Mouse (Mus musculus) cortical plate, adult 2 months (tissue): ENCODE measurements around the gene Wdr90. TPM values are rescaled to one million over a fixed set of nuclear protein-coding genes. Genes with fewer than 3 reads are reported as not detected.

Experiments
- H3K27ac ChIP-seq: fragments of 200-500 bp; 2 replicates; pipeline ENCODE4 v1.5.1; 2012; ENCODE audit warnings: low read length, control low read depth, inconsistent platforms; ENCODE audit not compliant: insufficient read depth
- H3K4me1 ChIP-seq: fragments of 200-500 bp; 2 replicates; pipeline ENCODE4 v1.6.1; 2011; ENCODE audit warnings: low read length; ENCODE audit not compliant: control insufficient read depth, insufficient read depth
- H3K4me3 ChIP-seq: fragments of 200-500 bp; 2 replicates; pipeline ENCODE4 v1.5.1; 2011; ENCODE audit warnings: mild to moderate bottlenecking, low read length, control low read depth; ENCODE audit not compliant: insufficient read depth
- CTCF ChIP-seq: fragments of 200-500 bp; IDR thresholded peaks from 2 replicates; pipeline ENCODE4 v1.5.1; 2011; ENCODE audit warnings: mild to moderate bottlenecking, control low read depth, low read length; ENCODE audit not compliant: insufficient read depth; ENCODE audit errors: extremely low read depth
- POLR2A ChIP-seq: fragments of 200-500 bp; IDR thresholded peaks from 2 replicates; pipeline ENCODE4 v1.6.1; 2011; ENCODE audit warnings: mild to moderate bottlenecking, low read length, control low read depth; ENCODE audit not compliant: insufficient read depth; ENCODE audit errors: extremely low read depth
- polyA plus RNA-seq: library from polyadenylated mRNA; depleted of rRNA; stranded (reverse); fragments of >200 nt; gene quantifications from 2 replicates; pipeline ENCODE4 v1.2.3, GENCODE M21; 2012

Gene Wdr90
- polyA plus RNA-seq, 1 experiment = 38.2 TPM

DNA sequence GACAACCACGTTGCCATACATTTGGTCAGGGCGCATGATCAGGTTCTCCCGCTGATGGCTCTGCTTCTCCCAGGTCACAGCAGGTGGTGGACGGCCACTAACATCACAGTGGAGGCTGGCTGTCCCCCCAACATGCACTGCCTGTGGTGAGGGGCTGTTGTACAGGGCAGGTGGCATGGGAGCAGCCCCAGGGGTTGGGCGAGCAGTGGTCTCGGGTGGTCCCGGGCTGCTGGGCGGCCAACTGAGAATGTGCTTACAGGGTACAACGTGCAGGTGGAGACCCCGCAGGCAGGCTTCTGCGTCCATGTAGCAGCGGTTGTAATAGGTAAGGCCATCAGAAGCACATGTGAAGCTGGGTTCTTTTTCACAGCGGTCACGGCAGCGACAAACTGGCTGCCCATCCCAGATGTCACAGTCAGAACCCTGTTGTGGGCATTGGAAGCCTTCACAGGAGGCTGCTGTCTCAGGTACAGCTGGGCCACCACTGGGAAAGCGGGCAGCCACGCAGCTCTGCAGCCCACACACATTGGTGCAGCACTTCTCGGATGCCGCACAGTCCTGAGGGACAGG is 17.4 kb upstream of the Wdr90 start:
- no peak overlapping the region for H3K27ac ChIP-seq

DNA sequence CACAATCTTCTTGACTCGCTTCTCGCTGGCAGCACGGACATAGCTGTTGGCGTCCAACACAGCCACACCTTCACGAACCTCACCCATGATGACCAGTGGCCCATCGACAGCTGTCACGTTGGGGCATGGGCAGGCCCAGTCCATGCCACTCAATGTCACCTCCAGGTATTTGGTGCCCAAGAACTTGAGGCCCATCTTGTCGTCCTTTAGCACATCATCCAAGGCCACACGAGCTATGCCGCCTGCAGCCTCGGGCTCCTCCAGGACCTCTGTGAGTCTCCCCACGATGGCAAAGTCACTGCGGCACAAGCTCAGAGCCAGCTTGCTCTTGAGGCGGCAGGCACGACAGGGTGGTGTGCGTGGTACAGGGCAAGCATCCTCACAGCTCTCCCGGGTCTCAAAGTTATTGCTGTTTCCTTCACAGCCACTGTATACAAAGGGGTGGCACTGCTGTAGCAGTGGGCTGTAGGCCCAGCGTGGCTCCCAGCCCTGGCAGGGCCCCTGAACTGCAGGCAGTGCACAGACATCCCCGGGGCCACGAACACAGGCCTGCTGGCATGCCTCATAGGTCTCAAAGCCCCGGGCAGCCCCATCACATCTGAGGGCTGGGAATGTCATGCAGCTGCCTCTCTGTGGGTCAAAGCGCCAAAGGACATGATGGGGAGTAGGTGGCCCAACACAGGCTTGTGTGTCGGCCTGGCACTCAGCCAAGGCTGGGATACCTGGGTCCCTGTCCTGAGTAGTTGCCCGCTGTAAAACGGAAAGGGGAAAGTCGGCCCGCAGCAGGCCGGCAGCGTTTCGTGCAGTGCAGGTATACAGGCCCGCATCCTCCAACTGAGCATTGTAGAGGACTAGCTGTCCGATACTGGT is 16.7 kb upstream of the Wdr90 start:
- TF ChIP-seq CTCF (no peak), POLR2A (no peak)
- no peak overlapping the region for H3K4me3 ChIP-seq
- H3K4me1 ChIP-seq = peaks cover 5% of the 10 kb centered on the region; the same call in 1 of the 2 replicates
- no peak overlapping the region for H3K27ac ChIP-seq

More for the DNA sequence above, 17.4 kb upstream of the Wdr90 start:
- TF ChIP-seq POLR2A = no peak
- TF ChIP-seq CTCF = no peak
- Histone ChIP-seq H3K4me3 (no peak overlapping the region), H3K4me1 (peaks cover 5% of the 10 kb centered on the region; the same call in 1 of the 2 replicates)

DNA sequence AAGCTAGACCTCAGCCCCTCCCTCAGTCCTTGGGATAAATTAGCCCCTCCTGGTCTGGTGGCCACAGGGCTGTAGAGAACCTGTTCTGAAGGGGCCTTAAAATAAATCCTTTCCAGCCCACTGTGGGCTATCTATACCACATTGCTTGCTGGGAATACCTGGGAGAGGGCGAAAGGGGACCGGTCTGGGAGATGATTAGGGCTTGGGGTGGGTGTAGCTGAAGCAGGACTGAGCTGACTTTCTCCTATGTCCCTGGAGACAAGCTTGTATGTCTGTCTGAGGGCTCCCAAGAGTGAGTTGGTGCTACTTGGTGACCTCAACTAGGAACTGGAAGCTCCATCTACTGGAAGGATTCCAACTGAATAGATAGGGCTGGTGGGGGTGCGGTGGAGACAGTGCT is 15.7 kb upstream of the Wdr90 start:
- H3K4me3 ChIP-seq = no peak overlapping the region
- H3K27ac ChIP-seq = no peak overlapping the region
- H3K4me1 ChIP-seq = peaks cover 5% of the 10 kb centered on the region; the same call in 1 of the 2 replicates
- TF ChIP-seq POLR2A (no peak), CTCF (no peak)

DNA sequence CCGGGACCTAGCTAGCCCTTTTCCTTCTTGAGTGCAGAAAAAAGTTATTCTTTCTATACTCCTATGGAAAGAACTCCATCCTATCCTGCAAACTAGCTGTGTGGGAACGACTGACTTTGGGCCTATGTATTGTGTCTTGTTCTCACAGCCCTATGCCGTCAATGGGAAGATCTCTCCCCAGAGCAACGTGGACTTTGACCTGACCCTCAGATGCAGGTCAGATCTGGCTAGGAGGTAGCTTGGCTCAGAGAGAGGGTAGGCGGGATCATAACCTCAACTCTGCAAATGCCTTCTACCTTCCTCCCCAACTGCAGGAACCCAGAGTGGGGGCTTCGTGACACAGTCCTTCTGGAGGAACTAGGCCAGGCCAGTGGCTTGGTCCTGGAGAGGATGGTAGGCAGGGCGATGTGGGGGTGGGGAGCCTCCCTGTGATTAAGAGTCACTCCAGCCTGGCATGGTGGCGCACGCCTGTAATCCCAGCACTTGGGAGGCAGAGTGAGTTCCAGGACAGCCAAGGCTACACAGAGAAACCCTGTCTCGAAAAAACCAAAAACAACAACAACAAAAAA is 15.1 kb upstream of the Wdr90 start:
- TF ChIP-seq CTCF (no peak), POLR2A (no peak)
- Histone ChIP-seq H3K27ac (no peak overlapping the region), H3K4me3 (peak overlapping the region; percentile 94), H3K4me1 (peaks cover 5% of the 10 kb centered on the region; the same call in 1 of the 2 replicates)

DNA sequence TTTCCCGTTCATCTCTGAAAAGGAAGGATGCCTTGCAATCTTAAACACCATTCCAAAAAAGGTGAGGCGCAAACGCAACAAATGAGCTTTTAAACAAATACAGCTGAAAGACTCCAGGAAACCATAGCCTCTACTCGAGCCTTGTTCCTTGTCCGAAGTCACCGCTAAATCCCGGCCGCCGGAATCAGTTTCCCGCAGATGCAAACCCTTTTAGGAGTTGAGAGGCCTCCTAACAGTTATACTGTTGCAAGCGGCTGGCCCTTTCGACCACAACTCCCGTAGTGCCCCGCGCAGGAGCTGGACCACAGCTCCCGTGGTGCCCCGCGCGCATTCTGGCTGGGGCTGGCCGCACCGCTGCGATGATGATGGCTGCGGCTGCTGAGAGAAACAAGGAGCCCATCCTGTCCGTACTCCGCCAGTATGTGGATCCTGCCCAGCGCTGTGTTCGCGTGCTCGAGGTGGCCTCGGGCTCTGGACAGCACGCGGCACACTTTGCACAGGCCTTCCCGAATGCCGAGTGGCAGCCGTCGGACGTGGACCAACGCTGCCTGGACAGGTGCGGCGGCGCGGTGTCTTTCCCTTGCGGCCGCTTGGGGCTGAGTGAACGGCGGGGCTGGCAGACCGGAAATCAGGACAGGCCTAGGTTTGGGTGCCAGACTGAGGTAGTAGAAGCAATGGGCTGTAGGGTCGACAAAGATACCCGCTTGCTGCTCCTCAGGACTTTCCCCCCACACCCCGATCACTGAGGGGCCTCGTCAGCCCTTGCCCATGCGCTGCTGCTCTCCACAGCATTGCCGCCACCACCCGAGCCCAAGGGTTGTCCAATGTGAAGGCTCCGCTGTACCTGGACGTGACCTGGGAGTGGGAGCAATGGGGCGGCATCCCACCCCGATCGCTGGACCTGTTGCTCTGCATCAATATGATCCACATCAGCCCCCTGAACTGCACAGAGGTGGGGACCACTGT is 14.2 kb upstream of the Wdr90 start:
- TF ChIP-seq POLR2A (peak; percentile 94), CTCF (0 out of 2 replicates have a peak, but pooled peaks have one; percentile 3)
- Histone ChIP-seq H3K27ac (peak overlapping the region; percentile 82), H3K4me3 (peak overlapping the region; percentile 94), H3K4me1 (peaks cover 5% of the 10 kb centered on the region; the same call in 1 of the 2 replicates)

DNA sequence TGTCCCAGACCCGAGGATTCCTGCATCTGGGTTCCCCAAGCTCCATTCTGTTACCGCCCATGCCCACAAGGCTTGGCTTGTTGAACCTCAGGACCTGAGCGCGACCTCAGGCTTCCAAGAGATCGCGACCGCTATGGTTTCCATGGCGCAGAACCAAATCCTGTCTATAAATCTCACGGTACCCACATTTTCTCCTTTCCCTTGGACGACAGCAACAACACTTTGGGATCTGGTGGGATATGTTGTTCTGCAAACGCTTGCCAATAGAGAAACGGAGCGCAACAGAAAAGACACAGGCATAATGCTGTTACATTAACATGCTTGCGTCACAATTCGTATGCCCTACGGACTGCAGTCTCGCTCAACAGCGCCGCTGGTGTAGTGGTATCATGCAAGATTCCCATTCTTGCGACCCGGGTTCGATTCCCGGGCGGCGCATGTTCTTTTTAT is 13.4 kb upstream of the Wdr90 start, which contains the start of gene Mettl26:
TSS of gene Mettl26 (plus strand) at position 354 of the 450 bp plus-strand sequence.
- peak within 1 kb of the TSS; percentile 94 for H3K4me3 ChIP-seq
- TF ChIP-seq POLR2A (no peak), CTCF (no peak)
- peak within 1 kb of the TSS; percentile 82 for H3K27ac ChIP-seq
- peaks cover 5% of the 10 kb centered on the region; the same call in 1 of the 2 replicates for H3K4me1 ChIP-seq

DNA sequence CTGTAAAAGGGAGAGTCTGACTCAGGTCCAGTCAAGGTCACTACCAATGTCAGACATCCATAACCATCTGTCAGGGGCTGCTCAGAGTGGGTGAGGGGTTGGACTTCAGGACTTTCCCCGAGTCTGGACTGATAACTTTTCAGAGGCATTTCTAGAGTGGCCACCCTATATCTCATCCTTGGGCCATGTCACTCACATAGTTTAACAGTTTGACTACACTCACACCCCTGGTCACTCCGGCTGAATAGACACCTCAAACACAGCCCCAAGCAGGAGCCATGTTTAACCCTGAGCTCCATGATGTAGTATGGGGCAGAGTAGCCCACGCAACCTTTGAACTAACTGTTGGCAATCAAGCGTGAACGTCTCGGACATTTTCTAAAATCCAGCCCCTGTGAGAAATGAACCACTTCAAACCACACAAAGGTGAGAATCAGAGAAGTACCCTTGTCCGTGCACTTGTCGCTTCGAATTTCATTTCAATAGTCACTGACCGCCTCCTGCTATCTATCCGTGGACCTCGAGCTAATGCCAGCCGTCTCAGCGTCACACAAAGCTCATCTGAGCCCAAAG is 12.9 kb upstream of the Wdr90 start:
- Histone ChIP-seq H3K4me3 (peak overlapping the region; percentile 94), H3K27ac (0 out of 2 replicates have a peak overlapping the region, but pooled peaks have one; percentile 2), H3K4me1 (peaks cover 5% of the 10 kb centered on the region; the same call in 1 of the 2 replicates)
- no peak for TF ChIP-seq POLR2A
- no peak for TF ChIP-seq CTCF

DNA sequence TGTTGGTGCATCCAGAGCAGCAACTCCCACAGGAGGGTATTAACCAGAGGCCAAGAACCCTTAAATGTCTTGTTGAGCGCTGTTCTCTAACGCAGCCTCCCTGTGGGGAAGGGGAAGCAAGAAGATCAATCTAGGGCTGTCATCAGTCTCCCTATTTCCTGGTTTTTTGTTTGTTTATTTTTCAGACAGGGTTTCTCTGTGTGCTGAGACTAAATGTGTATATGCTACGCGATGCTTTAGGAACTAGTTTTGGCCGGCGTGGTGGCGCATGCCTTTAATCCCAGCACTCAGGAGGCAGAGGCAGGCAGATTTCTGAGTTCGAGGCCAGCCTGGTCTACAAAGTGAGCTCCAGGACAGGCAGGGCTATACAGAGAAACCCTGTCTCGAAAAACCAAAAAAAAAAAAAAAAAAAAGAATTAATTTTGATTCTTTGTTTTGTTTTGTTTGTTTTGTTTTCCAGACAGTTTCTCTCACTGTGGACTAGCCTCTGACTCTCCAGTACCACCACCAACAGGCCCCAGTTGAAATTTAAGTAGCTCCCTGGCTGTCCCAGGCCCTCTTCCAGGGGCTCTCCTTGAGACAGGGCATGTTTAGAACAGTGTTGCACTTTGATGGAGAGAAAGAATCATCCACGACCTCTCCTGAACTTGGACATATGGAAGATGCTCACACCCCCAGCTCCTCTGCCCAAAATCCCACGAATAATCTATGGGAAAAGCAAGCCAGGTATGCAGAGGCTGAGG is 12.3 kb upstream of the Wdr90 start:
- Histone ChIP-seq H3K27ac (no peak overlapping the region), H3K4me3 (no peak overlapping the region; the same call in 1 of the 2 replicates), H3K4me1 (peaks cover 5% of the 10 kb centered on the region; the same call in 1 of the 2 replicates)
- TF ChIP-seq POLR2A (no peak), CTCF (no peak)
